Mouse (Mus musculus) midbrain, embryonic 16.5 days (tissue): ENCODE data around the gene Gm13271. TPM values are rescaled to one million over a fixed set of nuclear protein-coding genes. Genes with fewer than 3 reads are reported as not detected.
"Not testable (repeated sequence)": the region's sequence is repeated elsewhere in the genome, so short reads cannot be mapped to it uniquely, and the experiment has no call there.

ENCODE experiments used
- ATAC-seq: fragments of 200-750 bp; cut with Nextera tagmentation; 2 replicates; pipeline ENCODE4 v1.8.0; 2017; ENCODE audit warnings: moderate TSS enrichment
- H3K27ac ChIP-seq: fragments of 300-500 bp; sonication (generic); 2 replicates; pipeline ENCODE4 v1.5.1; 2014; ENCODE audit warnings: mild to moderate bottlenecking, low read length, mixed read lengths
- H3K27me3 ChIP-seq: fragments of 300-500 bp; sonication (generic); 2 replicates; pipeline ENCODE4 v1.6.1; 2014; ENCODE audit warnings: low read depth, low read length, mixed read lengths; ENCODE audit not compliant: control insufficient read depth, insufficient read depth
- H3K36me3 ChIP-seq: fragments of 300-500 bp; sonication (generic); 2 replicates; pipeline ENCODE4 v1.6.1; 2014; ENCODE audit warnings: mild to moderate bottlenecking, low read length, moderate library complexity, mixed read lengths; ENCODE audit not compliant: control insufficient read depth, insufficient read depth
- H3K4me1 ChIP-seq: fragments of 300-500 bp; sonication (generic); 2 replicates; pipeline ENCODE4 v1.6.1; 2014; ENCODE audit warnings: mild to moderate bottlenecking, low read length, mixed read lengths; ENCODE audit not compliant: control insufficient read depth, insufficient read depth
- H3K4me2 ChIP-seq: fragments of 300-500 bp; sonication (generic); 2 replicates; pipeline ENCODE4 v1.6.1; 2014; ENCODE audit warnings: mild to moderate bottlenecking, low read length, mixed read lengths
- H3K4me3 ChIP-seq: fragments of 300-500 bp; sonication (generic); 2 replicates; pipeline ENCODE4 v1.5.1; 2014; ENCODE audit warnings: low read depth, mild to moderate bottlenecking, low read length, moderate library complexity, mixed read lengths
- H3K9ac ChIP-seq: fragments of 300-500 bp; sonication (generic); 2 replicates; pipeline ENCODE4 v1.6.1; 2014; ENCODE audit warnings: low read depth, low read length, mixed read lengths
- H3K9me3 ChIP-seq: fragments of 300-500 bp; sonication (generic); replicated peaks from 2 replicates; pipeline ENCODE4 v1.6.1; 2014; ENCODE audit warnings: mild to moderate bottlenecking, low read length, mixed read lengths; ENCODE audit not compliant: control insufficient read depth, poor library complexity, severe bottlenecking
- whole genome bisulfite sequencing: fragments of 180-500 bp; shearing (Covaris S2); extraction: QIAGEN DNeasy Blood & Tissue Kit; methylation state at CpG from one replicate; pipeline ENCODE4 v1.1.7; 2014; 5-methylcytosine and 5-hydroxymethylcytosine counted together
- polyA plus RNA-seq: library from polyadenylated mRNA; unstranded; fragments of >200 nt; fragmentation: Nextera tagmentation; extraction: Ambion mirVana; gene quantifications from 2 replicates; pipeline ENCODE4 v1.2.1, GENCODE M21; 2015

The Gm13271 gene
- polyA plus RNA-seq, 1 experiment from 2014 or later = not detected

- not testable (repeated sequence) for H3K9me3 ChIP-seq, H3K27me3 ChIP-seq, H3K27ac ChIP-seq, H3K4me2 ChIP-seq, H3K4me1 ChIP-seq, H3K4me3 ChIP-seq, H3K9ac ChIP-seq, H3K36me3 ChIP-seq, ATAC-seq
- WGBS = no CpG with 5 or more reads among the region's 29 CpGs
These were observed 24.9 kb downstream of the Gm13271 start, which contains the start of gene Gm13272 for GRCm38 (mm10) chr4:88779550-88779949. Gene Gm13272 (plus strand): TSS chr4:88779850.

- WGBS = 46% methylated on average over 15 of the region's 18 CpGs
- not testable (repeated sequence) for H3K27me3 ChIP-seq, H3K9ac ChIP-seq, H3K9me3 ChIP-seq, H3K4me3 ChIP-seq, H3K27ac ChIP-seq, H3K4me2 ChIP-seq, H3K4me1 ChIP-seq, H3K36me3 ChIP-seq, ATAC-seq
These were observed 25.7 kb downstream of the Gm13271 start for GRCm38 (mm10) chr4:88780320-88780719.

- H3K27ac ChIP-seq, H3K9me3 ChIP-seq, H3K27me3 ChIP-seq, H3K9ac ChIP-seq, H3K4me1 ChIP-seq, H3K4me3 ChIP-seq, H3K36me3 ChIP-seq, ATAC-seq: not testable (repeated sequence)
- 31% methylated on average over 4 of the region's 7 CpGs for WGBS
- peak within 1 kb of the TSS; percentile 36; the same call in 1 of the 2 replicates for H3K4me2 ChIP-seq
These were observed 27.2 kb downstream of the Gm13271 start, which contains the start of gene Ifnz for GRCm38 (mm10) chr4:88781831-88782230. Gene Ifnz (plus strand): TSS chr4:88782131.

- not testable (repeated sequence) for H3K9me3 ChIP-seq, ATAC-seq, H3K9ac ChIP-seq, H3K4me1 ChIP-seq, H3K4me3 ChIP-seq, H3K27ac ChIP-seq, H3K36me3 ChIP-seq, H3K27me3 ChIP-seq
- 0% methylated on average over 3 of the region's 31 CpGs for WGBS
- H3K4me2 ChIP-seq = peak overlapping the region; percentile 36; the same call in 1 of the 2 replicates
These were observed 27.7 kb downstream of the Gm13271 start for GRCm38 (mm10) chr4:88782335-88782734.

GRCm38 (mm10) chr4:88785409-88785808 lies 30.7 kb downstream of the Gm13271 start, which contains the start of gene Gm13276:
Gene Gm13276 (plus strand): TSS chr4:88785709.
- H3K4me3 ChIP-seq = not testable (repeated sequence)

GRCm38 (mm10) chr4:88788402-88788801 lies 33.7 kb downstream of the Gm13271 start, which contains the start of gene Gm13277:
Gene Gm13277 (plus strand): TSS chr4:88788632.
- not testable (repeated sequence) for H3K4me2 ChIP-seq, H3K27me3 ChIP-seq, H3K27ac ChIP-seq, H3K36me3 ChIP-seq, H3K4me3 ChIP-seq, H3K9me3 ChIP-seq, ATAC-seq, H3K9ac ChIP-seq, H3K4me1 ChIP-seq
- WGBS = no CpG with 5 or more reads among the region's 28 CpGs

More at GRCm38 (mm10) chr4:88785409-88785808, 30.7 kb downstream of the Gm13271 start, which contains the start of gene Gm13276:
- H3K36me3 ChIP-seq, H3K9me3 ChIP-seq, H3K9ac ChIP-seq, H3K27ac ChIP-seq, ATAC-seq, H3K4me1 ChIP-seq, H3K4me2 ChIP-seq, H3K27me3 ChIP-seq: not testable (repeated sequence)
- WGBS = no CpG with 5 or more reads among the region's 27 CpGs

GRCm38 (mm10) chr4:88791250-88791649 lies 36.6 kb downstream of the Gm13271 start, which contains the start of gene Gm13278:
Gene Gm13278 (plus strand): TSS chr4:88791550.
- H3K36me3 ChIP-seq, H3K27ac ChIP-seq, H3K27me3 ChIP-seq, H3K4me3 ChIP-seq, ATAC-seq, H3K4me2 ChIP-seq, H3K9me3 ChIP-seq, H3K9ac ChIP-seq, H3K4me1 ChIP-seq: not testable (repeated sequence)
- WGBS = no CpG with 5 or more reads among the region's 28 CpGs

GRCm38 (mm10) chr4:88793936-88794675 lies 39.4 kb downstream of the Gm13271 start, which contains the start of gene Gm13275:
Gene Gm13275 (plus strand): TSS chr4:88794487.
- not testable (repeated sequence) for H3K4me3 ChIP-seq, H3K9ac ChIP-seq, H3K4me2 ChIP-seq, H3K27me3 ChIP-seq, H3K27ac ChIP-seq, H3K9me3 ChIP-seq, H3K4me1 ChIP-seq, ATAC-seq, H3K36me3 ChIP-seq
- 0% methylated on average over 1 of the region's 52 CpGs for WGBS

- not testable (repeated sequence) for H3K4me1 ChIP-seq, H3K4me3 ChIP-seq, H3K27ac ChIP-seq, H3K36me3 ChIP-seq, H3K4me2 ChIP-seq, H3K9ac ChIP-seq, H3K9me3 ChIP-seq, ATAC-seq, H3K27me3 ChIP-seq
- no CpG with 5 or more reads among the region's 28 CpGs for WGBS
These were observed 42.4 kb downstream of the Gm13271 start, which contains the start of gene Gm13279 for GRCm38 (mm10) chr4:88797097-88797496. Gene Gm13279 (plus strand): TSS chr4:88797397.
